Mouse (Mus musculus) liver, adult 2 months (tissue): ENCODE measurements at regions not wholly inside any gene's neighbourhood (a gene's known extent, or its start where the extent isn't known, plus 50 kb on each side); places are given as distances from the start of the nearest gene placed in this dataset.

Experiments used
- CTCF ChIP-seq: fragments of 200-500 bp; IDR thresholded peaks from 2 replicates; pipeline ENCODE4 v1.5.1; 2011; ENCODE audit warnings: low read depth, low read length, control low read depth
- POLR2A ChIP-seq: fragments of 200-500 bp; IDR thresholded peaks from 2 replicates; pipeline ENCODE4 v1.6.1; 2011; ENCODE audit warnings: low read length, control low read depth; ENCODE audit not compliant: insufficient read depth; ENCODE audit errors: extremely low read depth

DNA sequence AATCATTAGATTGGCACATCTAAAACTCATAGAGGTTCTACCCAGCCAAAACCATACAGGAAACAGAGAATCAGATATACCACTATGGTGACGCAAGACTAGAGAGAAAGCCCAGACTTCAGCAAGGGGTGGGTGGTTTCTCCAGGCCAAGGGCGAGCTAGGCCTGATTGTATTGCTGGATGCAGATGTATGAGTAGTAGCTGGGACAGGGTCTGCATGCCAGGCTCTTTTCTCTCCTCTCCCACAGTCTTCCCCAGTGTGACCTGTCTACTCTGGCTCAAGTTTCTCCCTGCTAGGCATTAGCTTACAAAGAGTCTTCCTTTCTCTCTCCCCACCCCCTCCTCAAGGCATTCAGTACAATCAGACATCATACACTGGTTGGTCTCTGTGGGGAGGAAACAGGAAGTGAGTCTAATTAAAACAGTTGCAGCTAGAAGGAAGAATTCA, 181.8 kb upstream of the Sesn3 start:
- TF ChIP-seq POLR2A (no peak), CTCF (no peak)
